Mouse (Mus musculus) ES-Bruce4 (cell line): Measurements from ENCODE around the gene Pip4k2a. TPM values are rescaled to one million over a fixed set of nuclear protein-coding genes. Genes with fewer than 3 reads are reported as not detected.

ENCODE experiments used
- H3K27ac ChIP-seq: 2 replicates; pipeline ENCODE4 v1.5.1; 2012; ENCODE audit warnings: low read length, inconsistent platforms; ENCODE audit not compliant: insufficient read depth
- H3K27me3 ChIP-seq: 2 replicates; pipeline ENCODE4 v1.6.1; 2012; ENCODE audit warnings: mild to moderate bottlenecking, low read length, inconsistent platforms; ENCODE audit not compliant: control insufficient read depth, poor library complexity, insufficient read depth, severe bottlenecking
- H3K36me3 ChIP-seq: 2 replicates; pipeline ENCODE4 v1.6.1; 2012; ENCODE audit warnings: inconsistent platforms, mild to moderate bottlenecking, low read length, moderate library complexity; ENCODE audit not compliant: control insufficient read depth, poor library complexity, insufficient read depth, severe bottlenecking
- H3K4me1 ChIP-seq: one replicate; pipeline ENCODE4 v1.8.1; 2011; ENCODE audit warnings: low read length; ENCODE audit not compliant: control insufficient read depth, insufficient read depth
- H3K4me3 ChIP-seq: 2 replicates; pipeline ENCODE4 v1.5.1; 2011; ENCODE audit warnings: low read depth, mild to moderate bottlenecking, low read length
- H3K9ac ChIP-seq: 2 replicates; pipeline ENCODE4 v1.6.1; 2012; ENCODE audit warnings: low read depth, mild to moderate bottlenecking, inconsistent platforms; ENCODE audit not compliant: poor library complexity, severe bottlenecking
- H3K9me3 ChIP-seq: replicated peaks from 2 replicates; pipeline ENCODE4 v1.6.1; 2012; ENCODE audit warnings: mild to moderate bottlenecking, low read length, inconsistent platforms; ENCODE audit not compliant: control insufficient read depth, poor library complexity, insufficient read depth, severe bottlenecking
- CTCF ChIP-seq: IDR thresholded peaks from one replicate; pipeline ENCODE4 v1.8.1; 2011; ENCODE audit warnings: low read depth, low read length
- EP300 ChIP-seq: IDR thresholded peaks from 2 replicates; pipeline ENCODE4 v1.6.1; 2011; ENCODE audit warnings: low read depth, low read length; ENCODE audit not compliant: insufficient read depth
- POLR2A ChIP-seq: IDR thresholded peaks from one replicate; pipeline ENCODE4 v1.8.1; 2011; ENCODE audit warnings: low read length; ENCODE audit not compliant: insufficient read depth
- polyA plus RNA-seq: library from polyadenylated mRNA; stranded (reverse); fragments of >200 nt; gene quantifications from 2 replicates; pipeline ENCODE4 v1.2.4, GENCODE M21; 2011; ENCODE audit warnings: low read depth; ENCODE audit not compliant: missing spikeins, insufficient read depth, insufficient read length

Pip4k2a gene
- polyA plus RNA-seq, 1 experiment: 9.6 TPM

DNA sequence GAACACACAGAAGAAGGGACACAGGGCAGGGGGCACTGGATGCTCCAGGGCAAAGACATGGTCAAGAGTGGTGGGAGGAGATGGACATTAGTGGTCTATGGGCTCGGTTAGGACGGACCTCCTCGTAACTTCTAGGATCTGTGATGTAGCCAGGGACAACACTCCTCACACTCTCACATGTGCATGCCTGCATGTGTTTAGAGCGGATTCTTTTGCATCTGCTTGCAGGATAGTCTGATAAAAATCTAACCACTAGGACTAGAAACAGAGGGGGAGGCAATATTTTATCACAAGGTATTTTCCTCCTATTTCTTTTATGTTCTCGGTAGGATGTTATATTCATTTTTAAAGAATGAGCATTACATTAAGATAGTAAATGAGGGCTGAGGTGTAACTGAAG lies 38.4 kb downstream of the Pip4k2a start:
- H3K4me3 ChIP-seq: no peak overlapping the region
- no peak for TF ChIP-seq EP300
- no peak for TF ChIP-seq CTCF
- no peak for TF ChIP-seq POLR2A
- no peaks in the 10 kb centered on the region for H3K9me3 ChIP-seq
- H3K27ac ChIP-seq: no peak overlapping the region
- no peaks in the 10 kb centered on the region for H3K4me1 ChIP-seq
- H3K36me3 ChIP-seq: no peaks in the 10 kb centered on the region
- no peaks in the 10 kb centered on the region for H3K27me3 ChIP-seq
- H3K9ac ChIP-seq: no peak overlapping the region

- Histone ChIP-seq H3K4me3 (no peak overlapping the region), H3K27me3 (no peaks in the 10 kb centered on the region), H3K4me1 (no peaks in the 10 kb centered on the region), H3K36me3 (no peaks in the 10 kb centered on the region), H3K9ac (no peak overlapping the region), H3K9me3 (no peaks in the 10 kb centered on the region), H3K27ac (no peak overlapping the region)
- no peak for TF ChIP-seq CTCF
- TF ChIP-seq POLR2A: no peak
- TF ChIP-seq EP300: no peak
Measured at GRCm38 (mm10) chr2:18959008-18959407, 38.9 kb downstream of the Pip4k2a start.

GRCm38 (mm10) chr2:18958501-18958900 lies 39.4 kb downstream of the Pip4k2a start:
- Histone ChIP-seq H3K9me3 (no peaks in the 10 kb centered on the region), H3K27ac (no peak overlapping the region), H3K4me1 (no peaks in the 10 kb centered on the region), H3K9ac (no peak overlapping the region), H3K36me3 (no peaks in the 10 kb centered on the region), H3K27me3 (no peaks in the 10 kb centered on the region), H3K4me3 (no peak overlapping the region)
- TF ChIP-seq EP300: no peak
- TF ChIP-seq CTCF: no peak
- TF ChIP-seq POLR2A: no peak

GRCm38 (mm10) chr2:18958044-18958443 lies 39.9 kb downstream of the Pip4k2a start:
- TF ChIP-seq EP300 (no peak), POLR2A (no peak), CTCF (no peak)
- H3K27me3 ChIP-seq: no peaks in the 10 kb centered on the region
- no peaks in the 10 kb centered on the region for H3K4me1 ChIP-seq

GRCm38 (mm10) chr2:18957459-18957858 lies 40.5 kb downstream of the Pip4k2a start:
- no peak overlapping the region for H3K4me3 ChIP-seq
- no peaks in the 10 kb centered on the region for H3K9me3 ChIP-seq
- no peak overlapping the region for H3K9ac ChIP-seq
- TF ChIP-seq POLR2A (no peak), EP300 (no peak), CTCF (no peak)
- H3K36me3 ChIP-seq: no peaks in the 10 kb centered on the region
- no peak overlapping the region for H3K27ac ChIP-seq
- no peaks in the 10 kb centered on the region for H3K27me3 ChIP-seq
- H3K4me1 ChIP-seq: no peaks in the 10 kb centered on the region

More at GRCm38 (mm10) chr2:18958044-18958443, 39.9 kb downstream of the Pip4k2a start:
- Histone ChIP-seq H3K27ac (no peak overlapping the region), H3K9ac (no peak overlapping the region), H3K36me3 (no peaks in the 10 kb centered on the region), H3K9me3 (no peaks in the 10 kb centered on the region), H3K4me3 (no peak overlapping the region)

- Histone ChIP-seq H3K27ac (no peak overlapping the region), H3K36me3 (no peaks in the 10 kb centered on the region), H3K4me3 (no peak overlapping the region), H3K4me1 (no peaks in the 10 kb centered on the region), H3K27me3 (no peaks in the 10 kb centered on the region), H3K9me3 (no peaks in the 10 kb centered on the region), H3K9ac (no peak overlapping the region)
- TF ChIP-seq CTCF (no peak), EP300 (no peak), POLR2A (no peak)
Measured at GRCm38 (mm10) chr2:18956945-18957344, 41.0 kb downstream of the Pip4k2a start.
